Mouse (Mus musculus) stomach, embryonic 14.5 days (tissue): Measurements from ENCODE around the gene Dck. TPM values are rescaled to one million over a fixed set of nuclear protein-coding genes. Genes with fewer than 3 reads are reported as not detected.

Source experiments
- ATAC-seq: fragments of 200-750 bp; cut with Nextera tagmentation; 2 replicates; pipeline ENCODE4 v1.8.0; 2017; ENCODE audit warnings: low read depth, moderate TSS enrichment; ENCODE audit not compliant: insufficient number of reproducible peaks, insufficient read depth, low FRiP score
- H3K27ac ChIP-seq: fragments of 300-500 bp; sonication (generic); 2 replicates; pipeline ENCODE4 v1.5.1; 2014; ENCODE audit warnings: mild to moderate bottlenecking, low read length, moderate library complexity, mixed read lengths
- H3K27me3 ChIP-seq: fragments of 300-500 bp; sonication (generic); 2 replicates; pipeline ENCODE4 v1.6.1; 2014; ENCODE audit warnings: low read length, control low read depth, mixed read lengths; ENCODE audit not compliant: control insufficient read depth, insufficient read depth
- H3K36me3 ChIP-seq: fragments of 300-500 bp; sonication (generic); 2 replicates; pipeline ENCODE4 v1.6.1; 2014; ENCODE audit warnings: mild to moderate bottlenecking, control low read depth, low read length, moderate library complexity, mixed read lengths; ENCODE audit not compliant: control insufficient read depth, insufficient read depth
- H3K4me1 ChIP-seq: fragments of 300-500 bp; sonication (generic); 2 replicates; pipeline ENCODE4 v1.6.1; 2014; ENCODE audit warnings: low read length, control low read depth, mixed read lengths; ENCODE audit not compliant: control insufficient read depth, insufficient read depth
- H3K4me2 ChIP-seq: fragments of 300-500 bp; sonication (generic); replicated peaks from 2 replicates; pipeline ENCODE4 v1.6.1; 2014; ENCODE audit warnings: low read depth, low read length, control low read depth
- H3K4me3 ChIP-seq: fragments of 300-500 bp; sonication (generic); 2 replicates; pipeline ENCODE4 v1.5.1; 2014; ENCODE audit warnings: low read depth, low read length, control low read depth
- H3K9ac ChIP-seq: fragments of 300-500 bp; sonication (generic); replicated peaks from 2 replicates; pipeline ENCODE4 v1.6.1; 2014; ENCODE audit warnings: low read depth, mild to moderate bottlenecking, control low read depth, low read length, moderate library complexity, mixed read lengths
- H3K9me3 ChIP-seq: fragments of 300-500 bp; sonication (generic); 2 replicates; pipeline ENCODE4 v1.6.1; 2016; ENCODE audit warnings: low read depth, low read length, control low read depth; ENCODE audit not compliant: control insufficient read depth
- WGBS: fragments of 180-500 bp; shearing (Covaris S2); extraction: QIAGEN DNeasy Blood & Tissue Kit; methylation state at CpG from one replicate; pipeline ENCODE4 v1.1.7; 2014; 5-methylcytosine and 5-hydroxymethylcytosine counted together
- polyA plus RNA-seq: library from polyadenylated mRNA; unstranded; fragments of >200 nt; fragmentation: Nextera tagmentation; extraction: Ambion mirVana; gene quantifications from 2 replicates; pipeline ENCODE4 v1.2.1, GENCODE M21; 2014

Dck gene
- polyA plus RNA-seq, 1 experiment from 2014 or later, result 47.4 TPM

DNA sequence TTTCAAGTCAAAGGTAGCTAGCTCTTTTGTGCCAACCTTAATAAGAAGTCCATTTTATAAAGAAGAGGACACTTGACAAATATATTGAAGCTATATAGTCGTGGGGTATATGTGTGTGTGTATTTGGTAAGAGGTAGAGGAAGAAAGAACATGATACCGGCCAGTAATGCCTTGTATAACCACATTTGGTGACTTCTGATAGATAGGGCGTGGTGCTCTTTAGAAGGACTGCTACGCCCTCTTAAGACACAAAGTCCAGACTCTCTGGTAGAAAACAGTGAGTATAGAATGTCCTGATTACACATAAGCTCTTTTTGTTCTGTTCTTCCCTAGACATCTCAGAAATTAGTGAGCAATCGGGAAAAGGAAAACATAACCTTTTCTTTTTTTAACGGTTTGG, 3.4 kb downstream of the Dck start:
- no peak overlapping the region for H3K4me3 ChIP-seq
- no peaks in the 10 kb centered on the region for H3K9me3 ChIP-seq
- peaks cover 8% of the 10 kb centered on the region; the same call in 1 of the 2 replicates for H3K4me1 ChIP-seq
- no peak overlapping the region for H3K27ac ChIP-seq
- no peak overlapping the region for H3K9ac ChIP-seq
- 83% methylated on average over 6 of the region's 6 CpGs for WGBS
- H3K27me3 ChIP-seq, result no peaks in the 10 kb centered on the region
- no peak for ATAC-seq
- H3K4me2 ChIP-seq, result no peak overlapping the region
- peaks cover 14% of the 10 kb centered on the region for H3K36me3 ChIP-seq

DNA sequence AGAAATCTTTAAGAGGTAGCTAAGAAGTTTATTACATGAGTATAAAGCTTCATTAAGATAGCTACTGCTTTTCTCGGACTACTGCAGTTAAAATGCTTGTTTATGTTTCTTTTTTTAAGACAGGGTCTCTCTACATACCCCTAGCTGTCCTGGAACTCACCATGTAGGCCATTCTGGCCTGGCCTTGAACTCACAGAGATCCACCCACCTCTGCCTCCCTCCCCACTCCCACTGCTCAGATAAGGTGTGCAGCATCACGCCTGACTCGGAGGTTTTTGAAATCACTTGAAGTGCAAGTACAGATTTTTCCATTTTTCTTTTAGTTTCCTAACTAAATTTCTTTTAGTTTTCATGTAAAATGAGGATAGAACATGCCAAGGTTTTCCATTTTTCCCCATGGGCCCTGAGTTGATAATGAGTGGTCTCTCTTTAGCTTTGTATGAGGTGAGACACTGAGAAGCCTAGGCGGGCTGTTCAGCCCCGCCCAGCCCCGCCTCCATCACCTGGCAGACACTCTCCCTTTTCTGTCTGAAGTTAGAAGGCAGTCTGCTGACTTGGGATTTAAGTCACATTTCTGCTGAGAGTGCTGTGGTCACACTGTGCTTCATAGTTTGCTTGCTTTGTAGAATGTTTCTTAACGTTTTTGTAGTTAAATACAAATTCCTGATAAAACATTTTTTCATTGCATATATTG, 17.4 kb downstream of the Dck start:
- peaks cover 28% of the 10 kb centered on the region for H3K36me3 ChIP-seq
- no peaks in the 10 kb centered on the region for H3K27me3 ChIP-seq
- no peaks in the 10 kb centered on the region for H3K4me1 ChIP-seq
- H3K4me2 ChIP-seq, result no peak overlapping the region
- ATAC-seq, result no peak
- no peak overlapping the region for H3K4me3 ChIP-seq
- H3K27ac ChIP-seq, result no peak overlapping the region
- no peaks in the 10 kb centered on the region for H3K9me3 ChIP-seq
- no peak overlapping the region for H3K9ac ChIP-seq
- 75% methylated on average over 7 of the region's 7 CpGs for WGBS

DNA sequence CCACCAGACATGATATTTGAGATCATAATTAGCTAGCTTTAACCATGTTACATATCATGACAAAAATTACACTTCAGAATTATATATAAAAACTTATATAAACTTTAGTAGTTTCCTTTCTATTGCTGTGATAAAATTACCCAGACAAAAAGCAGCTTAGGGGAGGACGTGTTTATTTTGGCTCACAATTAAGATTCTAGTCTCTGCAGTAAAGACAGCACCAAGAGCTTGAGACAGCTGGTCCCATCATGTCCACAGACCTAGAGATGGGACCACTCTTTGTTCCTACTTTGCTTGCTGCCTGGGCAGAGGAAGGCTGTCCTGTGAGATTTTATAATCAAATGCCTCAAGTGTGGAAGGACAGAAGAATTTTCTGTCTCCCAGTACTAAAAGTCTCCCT, 20.3 kb downstream of the Dck start:
- peaks cover 25% of the 10 kb centered on the region for H3K36me3 ChIP-seq
- 89% methylated on average over 1 of the region's 1 CpGs for WGBS
- H3K4me1 ChIP-seq, result no peaks in the 10 kb centered on the region
- H3K27ac ChIP-seq, result no peak overlapping the region
- no peak for ATAC-seq
- H3K9me3 ChIP-seq, result no peaks in the 10 kb centered on the region
- H3K4me2 ChIP-seq, result no peak overlapping the region
- H3K27me3 ChIP-seq, result no peaks in the 10 kb centered on the region
- no peak overlapping the region for H3K4me3 ChIP-seq
- H3K9ac ChIP-seq, result no peak overlapping the region

DNA sequence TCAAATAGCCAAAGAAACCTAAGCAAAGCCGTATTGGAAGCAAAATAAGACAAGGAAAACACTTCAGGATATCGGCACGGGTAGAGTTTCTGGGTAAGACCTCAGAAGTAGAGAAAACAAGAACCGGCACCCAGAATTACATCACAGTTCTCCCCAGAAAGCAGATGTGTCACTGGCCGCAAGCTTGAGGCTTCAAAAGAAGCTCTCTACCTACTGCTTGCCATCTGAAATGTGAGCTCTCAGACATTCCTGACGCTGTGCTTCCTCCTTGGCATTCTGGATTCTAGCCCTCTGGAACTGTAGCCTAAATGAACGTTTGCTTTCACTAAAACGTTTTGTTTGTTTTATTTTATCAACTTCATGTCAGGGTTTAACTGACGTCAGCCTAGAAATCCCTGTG, 25.9 kb downstream of the Dck start:
- Histone ChIP-seq H3K27me3 (no peaks in the 10 kb centered on the region), H3K9me3 (no peaks in the 10 kb centered on the region), H3K27ac (no peak overlapping the region), H3K4me1 (no peaks in the 10 kb centered on the region), H3K9ac (no peak overlapping the region), H3K36me3 (no peaks in the 10 kb centered on the region), H3K4me3 (no peak overlapping the region), H3K4me2 (no peak overlapping the region)
- ATAC-seq, result no peak
- 39% methylated on average over 9 of the region's 9 CpGs for WGBS

DNA sequence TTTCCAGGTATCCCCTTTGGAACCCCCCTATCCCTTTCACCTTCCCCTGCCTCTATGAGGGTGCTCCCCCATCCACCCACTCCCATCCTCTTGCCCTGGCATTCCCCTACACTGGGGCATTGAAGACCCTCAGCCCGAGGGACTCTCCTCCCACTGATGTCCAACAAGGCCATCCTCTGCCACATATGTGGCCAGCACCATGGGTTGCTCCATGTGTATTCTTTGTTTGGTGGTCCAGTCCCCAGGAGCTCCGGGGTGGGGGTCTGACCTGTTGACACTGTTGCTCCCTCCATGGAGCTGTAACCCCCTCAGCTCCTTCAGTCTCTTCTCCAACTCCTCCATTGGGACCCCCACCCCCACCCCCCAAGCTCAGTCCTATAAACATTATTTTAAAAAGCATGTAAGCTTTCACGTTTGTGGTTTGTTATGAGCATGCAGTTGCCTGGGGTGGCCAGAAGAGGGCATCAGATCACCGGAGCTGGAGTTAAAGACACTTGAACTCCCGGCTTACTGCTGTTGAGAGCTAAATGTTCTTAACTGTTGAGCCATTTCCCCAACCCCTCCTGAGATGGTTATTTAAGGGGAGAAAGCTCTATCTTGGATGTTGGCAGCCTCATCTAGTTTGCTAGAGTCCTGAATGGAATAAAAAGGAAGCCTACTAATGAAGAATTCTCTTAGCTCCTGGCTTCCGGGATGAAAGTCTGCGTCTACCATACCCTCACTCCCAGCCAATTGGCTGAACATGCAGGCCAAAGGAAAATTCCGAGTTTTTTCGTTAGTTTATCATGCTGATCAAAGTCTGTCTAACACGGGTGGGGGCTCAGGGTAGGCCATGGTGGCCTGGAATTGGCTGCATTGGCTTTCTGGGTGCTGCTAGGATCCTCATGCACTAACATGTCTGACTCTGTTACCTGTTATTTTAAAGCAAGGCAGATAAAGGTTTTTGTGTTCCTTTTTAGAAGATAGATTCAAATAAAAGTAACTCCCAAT, 26.8 kb downstream of the Dck start:
- Histone ChIP-seq H3K9ac (no peak overlapping the region), H3K4me1 (no peaks in the 10 kb centered on the region), H3K36me3 (no peaks in the 10 kb centered on the region), H3K27ac (no peak overlapping the region), H3K9me3 (no peaks in the 10 kb centered on the region), H3K4me2 (no peak overlapping the region), H3K27me3 (no peaks in the 10 kb centered on the region), H3K4me3 (no peak overlapping the region)
- no peak for ATAC-seq
- WGBS, result 40% methylated on average over 10 of the region's 10 CpGs

DNA sequence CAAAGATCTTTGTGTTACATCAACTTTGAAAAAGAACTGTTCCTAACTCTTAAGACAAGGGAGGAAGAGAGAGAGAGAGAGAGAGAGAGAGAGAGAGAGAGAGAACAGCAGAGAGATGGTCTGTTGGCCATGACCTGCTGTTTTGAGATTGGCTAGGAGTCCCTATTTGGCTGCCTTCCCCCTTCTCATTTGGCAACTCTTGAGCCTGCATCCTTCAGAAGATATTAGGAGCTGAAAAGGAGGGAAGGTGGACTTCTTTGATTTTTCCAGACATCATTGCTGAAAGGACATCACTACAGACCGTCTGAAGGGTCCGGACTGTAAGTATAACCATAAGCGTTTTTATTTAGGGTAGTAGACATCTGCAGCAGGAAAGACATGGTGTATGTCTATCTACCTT, 28.9 kb downstream of the Dck start:
- no peak overlapping the region for H3K9ac ChIP-seq
- no peaks in the 10 kb centered on the region for H3K4me1 ChIP-seq
- ATAC-seq, result no peak
- 85% methylated on average over 3 of the region's 3 CpGs for WGBS
- no peaks in the 10 kb centered on the region for H3K36me3 ChIP-seq
- H3K27ac ChIP-seq, result no peak overlapping the region
- H3K9me3 ChIP-seq, result no peaks in the 10 kb centered on the region
- no peak overlapping the region for H3K4me2 ChIP-seq
- no peaks in the 10 kb centered on the region for H3K27me3 ChIP-seq
- H3K4me3 ChIP-seq, result no peak overlapping the region

DNA sequence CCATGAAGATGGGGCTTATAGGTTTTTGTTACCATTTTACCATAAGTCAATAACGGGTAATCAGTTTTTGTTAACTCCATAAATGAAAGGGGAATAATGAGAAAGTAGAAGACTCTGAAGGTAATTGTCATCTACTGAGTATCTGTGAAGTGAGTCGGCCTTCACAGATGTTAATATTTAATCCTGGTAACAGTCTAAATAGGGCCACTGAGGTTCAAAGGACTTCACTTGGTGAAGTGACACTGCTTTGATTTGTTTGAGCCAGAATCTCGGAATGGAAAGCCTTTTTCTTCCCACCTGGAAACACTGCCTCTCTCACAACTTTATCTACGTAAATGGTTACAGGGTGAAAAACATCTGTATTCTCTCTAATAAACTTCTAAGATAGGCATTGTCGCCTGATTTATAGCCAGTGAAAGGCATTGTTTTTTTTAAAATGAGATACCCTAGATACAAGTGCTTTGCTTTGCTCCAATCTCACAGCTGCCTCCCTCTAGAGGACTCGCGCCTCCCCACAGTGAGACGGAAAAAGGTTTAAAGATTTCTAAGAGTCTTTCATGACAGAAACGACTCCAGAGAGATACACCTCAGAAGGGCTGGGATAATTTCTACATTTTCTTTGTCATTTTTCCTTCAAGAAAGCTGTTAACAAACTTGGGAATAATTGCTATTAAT, 31.3 kb downstream of the Dck start:
- 39% methylated on average over 9 of the region's 9 CpGs for WGBS
- Histone ChIP-seq H3K27ac (no peak overlapping the region), H3K9ac (no peak overlapping the region), H3K36me3 (no peaks in the 10 kb centered on the region), H3K4me3 (no peak overlapping the region), H3K27me3 (no peaks in the 10 kb centered on the region), H3K4me2 (no peak overlapping the region), H3K9me3 (no peaks in the 10 kb centered on the region), H3K4me1 (no peaks in the 10 kb centered on the region)
- ATAC-seq, result no peak

DNA sequence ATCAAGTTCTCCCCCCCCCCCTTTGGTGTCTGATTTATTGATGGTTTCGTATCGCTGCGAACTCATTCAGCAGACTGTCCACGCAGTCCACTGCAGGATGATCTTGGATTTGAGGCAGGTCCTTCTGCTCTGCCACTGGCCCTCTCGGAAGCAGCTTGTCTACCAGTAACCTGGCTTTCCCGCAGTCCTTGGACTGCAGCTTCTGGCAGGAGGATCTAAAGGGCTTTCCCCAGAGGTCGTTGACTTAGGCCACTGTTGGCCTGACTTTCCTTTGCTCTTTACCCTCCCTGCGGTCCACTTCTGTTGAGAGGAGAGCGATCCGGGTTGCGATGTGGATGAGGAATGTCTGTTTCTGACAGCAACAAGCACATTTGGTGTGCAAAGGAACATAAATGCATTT, 31.8 kb downstream of the Dck start:
- no peak overlapping the region for H3K9ac ChIP-seq
- 51% methylated on average over 11 of the region's 11 CpGs for WGBS
- no peaks in the 10 kb centered on the region for H3K36me3 ChIP-seq
- H3K27me3 ChIP-seq, result no peaks in the 10 kb centered on the region
- no peak for ATAC-seq
- no peak overlapping the region for H3K27ac ChIP-seq
- H3K4me1 ChIP-seq, result no peaks in the 10 kb centered on the region
- H3K4me3 ChIP-seq, result no peak overlapping the region
- H3K9me3 ChIP-seq, result no peaks in the 10 kb centered on the region
- no peak overlapping the region for H3K4me2 ChIP-seq
